Mouse (Mus musculus) embryonic facial prominence, embryonic 10.5 days (tissue): ENCODE measurements around the gene 5430419D17Rik. TPM values are rescaled to one million over a fixed set of nuclear protein-coding genes. Genes with fewer than 3 reads are reported as not detected.
A peak's percentile ranks its signal among the peaks of the same experiment; 100 is the strongest.

Experiments used
- DNase-seq: peaks from one replicate; pipeline ENCODE4 v3.0.0-alpha.2; 2017; ENCODE audit warnings: low spot score
- H3K27ac ChIP-seq: fragments of 300-500 bp; sonication (generic); replicated peaks from 2 replicates; pipeline ENCODE4 v1.5.1; 2016; ENCODE audit warnings: mild to moderate bottlenecking
- H3K27me3 ChIP-seq: fragments of 300-500 bp; sonication (generic); replicated peaks from 2 replicates; pipeline ENCODE4 v1.6.1; 2016; ENCODE audit warnings: low read depth, mild to moderate bottlenecking; ENCODE audit not compliant: poor library complexity, severe bottlenecking
- H3K36me3 ChIP-seq: fragments of 300-500 bp; sonication (generic); replicated peaks from 2 replicates; pipeline ENCODE4 v1.6.1; 2016; ENCODE audit warnings: mild to moderate bottlenecking, moderate library complexity
- H3K4me1 ChIP-seq: fragments of 300-500 bp; sonication (generic); 2 replicates; pipeline ENCODE4 v1.6.1; 2016
- H3K4me3 ChIP-seq: fragments of 300-500 bp; sonication (generic); 2 replicates; pipeline ENCODE4 v1.5.1; 2016; ENCODE audit warnings: mild to moderate bottlenecking, moderate library complexity
- H3K9me3 ChIP-seq: fragments of 300-500 bp; sonication (generic); 2 replicates; pipeline ENCODE4 v1.6.1; 2016; ENCODE audit warnings: mild to moderate bottlenecking
- WGBS: fragments of 180-500 bp; shearing (Covaris S2); methylation state at CpG from one replicate; pipeline ENCODE4 v1.1.7; 2016; 5-methylcytosine and 5-hydroxymethylcytosine counted together
- polyA plus RNA-seq: library from polyadenylated mRNA; unstranded; fragments of >200 nt; fragmentation: Nextera tagmentation; extraction: Ambion mirVana; gene quantifications from 2 replicates; pipeline ENCODE4 v1.2.1, GENCODE M21; 2016

The 5430419D17Rik gene
- not detected in 2 replicates for polyA plus RNA-seq

DNA sequence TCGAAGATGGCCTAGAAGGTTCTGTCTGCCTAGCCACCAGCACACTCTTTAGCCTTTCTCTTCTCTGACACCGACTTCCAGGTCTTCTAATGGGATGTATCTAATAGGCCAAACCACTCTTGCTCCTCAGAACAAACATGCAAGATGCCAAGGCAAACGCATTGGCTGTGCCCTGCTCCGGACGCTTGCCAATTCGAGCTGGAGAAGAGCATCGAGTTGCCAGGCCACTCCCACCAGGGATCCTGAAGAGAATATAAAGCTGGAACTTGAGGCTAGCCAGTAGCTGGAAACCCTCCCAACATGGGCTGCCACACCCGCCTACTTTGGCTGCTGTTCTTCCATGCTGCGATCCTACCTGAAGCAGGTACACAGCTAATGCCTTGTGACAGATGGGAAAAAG, at the start of gene 5430419D17Rik:
5430419D17Rik (plus strand) TSS at position 282 of the 400 bp plus-strand sequence.
- no peak within 1 kb of the TSS for H3K4me3 ChIP-seq
- 86% methylated on average over 9 of the region's 9 CpGs for WGBS
- H3K9me3 ChIP-seq, result no peaks in the 10 kb centered on the region
- no peaks in the 10 kb centered on the region for H3K36me3 ChIP-seq
- no peaks in the 10 kb centered on the region for H3K4me1 ChIP-seq
- no peaks in the 10 kb centered on the region for H3K27me3 ChIP-seq
- H3K27ac ChIP-seq, result no peak within 1 kb of the TSS
- no peak for DNase-seq

DNA sequence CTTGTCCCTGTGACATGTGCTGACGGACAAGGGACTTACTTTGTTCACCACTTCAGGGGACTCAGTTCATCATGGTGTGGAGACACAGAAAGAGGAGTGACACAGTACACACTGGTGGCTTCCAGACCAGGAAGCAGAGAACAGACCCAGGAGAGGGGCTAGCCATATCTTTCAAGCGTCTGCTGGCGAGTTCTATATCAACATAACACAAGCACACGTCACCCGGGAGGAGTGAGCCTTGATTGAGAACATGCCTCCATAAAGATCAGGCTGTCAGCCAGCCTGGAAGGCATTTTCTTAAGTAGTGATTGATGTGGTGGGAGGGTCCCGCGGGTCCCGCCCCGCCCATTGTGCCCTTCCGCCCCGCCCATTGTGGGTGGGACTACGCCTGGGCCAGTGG, 44.2 kb upstream of the 5430419D17Rik start:
- no peak overlapping the region for H3K27ac ChIP-seq
- no peaks in the 10 kb centered on the region for H3K4me1 ChIP-seq
- H3K27me3 ChIP-seq, result no peaks in the 10 kb centered on the region
- H3K9me3 ChIP-seq, result no peaks in the 10 kb centered on the region
- DNase-seq, result peak; percentile 24
- 72% methylated on average over 12 of the region's 12 CpGs for WGBS
- no peaks in the 10 kb centered on the region for H3K36me3 ChIP-seq
- no peak overlapping the region for H3K4me3 ChIP-seq

DNA sequence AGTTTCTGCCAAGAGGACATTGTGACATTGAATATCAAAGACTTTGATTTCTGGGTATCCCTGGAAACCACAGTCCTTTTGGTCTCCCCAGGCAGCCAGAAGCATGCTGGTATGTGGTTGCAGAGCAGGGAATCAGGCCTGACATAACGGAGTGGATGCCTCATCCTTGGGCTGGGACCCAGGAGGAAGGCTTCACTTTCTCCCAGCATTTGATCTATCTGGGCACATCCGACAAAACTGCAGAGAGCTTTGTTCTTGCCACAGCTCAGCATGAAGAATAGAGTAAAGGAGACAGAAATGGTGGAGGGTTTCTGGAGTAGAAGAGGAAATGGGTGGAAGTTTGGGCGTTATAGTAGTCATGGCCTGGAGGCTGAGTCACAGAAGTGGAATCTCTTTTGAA, 41.0 kb upstream of the 5430419D17Rik start:
- no peak overlapping the region for H3K27ac ChIP-seq
- WGBS, result 77% methylated on average over 3 of the region's 3 CpGs
- no peaks in the 10 kb centered on the region for H3K36me3 ChIP-seq
- H3K27me3 ChIP-seq, result no peaks in the 10 kb centered on the region
- no peak overlapping the region for H3K4me3 ChIP-seq
- H3K4me1 ChIP-seq, result no peaks in the 10 kb centered on the region
- H3K9me3 ChIP-seq, result no peaks in the 10 kb centered on the region
- DNase-seq, result no peak

DNA sequence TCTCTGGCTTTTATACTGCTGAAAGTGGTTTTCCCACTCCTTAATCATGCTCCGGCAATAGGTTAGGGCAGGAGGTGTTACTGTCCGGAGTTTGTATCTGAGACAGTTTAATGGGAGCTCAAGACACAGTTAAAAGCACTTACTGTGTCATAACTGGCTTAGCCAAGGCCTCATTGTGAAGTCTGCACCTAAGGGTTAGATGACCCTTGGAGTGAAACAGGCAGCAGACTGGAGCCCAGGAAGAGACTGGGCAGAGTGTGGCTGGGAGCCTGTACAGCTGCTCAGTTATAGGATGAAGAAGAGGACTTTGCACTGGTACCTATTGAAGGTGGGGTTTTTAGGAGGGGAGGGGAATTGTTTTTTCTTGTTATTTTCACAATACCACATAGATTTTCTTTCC, 28.0 kb upstream of the 5430419D17Rik start, which contains the start of gene 4933402N03Rik:
4933402N03Rik (minus strand) TSS at position 101 of the 400 bp plus-strand sequence.
- Histone ChIP-seq H3K4me3 (no peak within 1 kb of the TSS), H3K27ac (no peak within 1 kb of the TSS), H3K36me3 (no peaks in the 10 kb centered on the region), H3K9me3 (no peaks in the 10 kb centered on the region), H3K27me3 (no peaks in the 10 kb centered on the region), H3K4me1 (no peaks in the 10 kb centered on the region)
- WGBS, result 87% methylated on average over 2 of the region's 2 CpGs
- DNase-seq, result no peak

DNA sequence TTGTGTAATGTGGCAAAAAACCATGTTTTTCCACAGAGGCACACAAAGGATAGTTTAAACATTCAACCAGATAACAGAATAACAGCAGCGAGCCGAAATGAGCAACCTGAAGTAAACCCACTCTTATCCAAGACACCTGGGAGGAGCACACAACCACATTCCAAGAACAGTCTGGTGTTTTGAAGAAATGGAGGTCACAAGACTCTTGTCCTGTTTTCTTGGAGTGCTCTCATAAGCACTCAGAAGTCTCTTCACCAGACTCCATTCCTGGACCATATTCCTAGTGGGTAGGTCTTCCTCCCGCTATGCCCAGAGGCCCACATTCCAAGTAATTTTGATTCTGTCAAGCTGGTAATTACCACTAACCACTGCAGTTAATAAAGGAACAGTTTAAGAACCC, 24.0 kb upstream of the 5430419D17Rik start:
- Histone ChIP-seq H3K4me1 (no peaks in the 10 kb centered on the region), H3K27ac (no peak overlapping the region), H3K27me3 (no peaks in the 10 kb centered on the region), H3K9me3 (no peaks in the 10 kb centered on the region), H3K4me3 (no peak overlapping the region), H3K36me3 (no peaks in the 10 kb centered on the region)
- WGBS, result 86% methylated on average over 3 of the region's 3 CpGs
- DNase-seq, result no peak

DNA sequence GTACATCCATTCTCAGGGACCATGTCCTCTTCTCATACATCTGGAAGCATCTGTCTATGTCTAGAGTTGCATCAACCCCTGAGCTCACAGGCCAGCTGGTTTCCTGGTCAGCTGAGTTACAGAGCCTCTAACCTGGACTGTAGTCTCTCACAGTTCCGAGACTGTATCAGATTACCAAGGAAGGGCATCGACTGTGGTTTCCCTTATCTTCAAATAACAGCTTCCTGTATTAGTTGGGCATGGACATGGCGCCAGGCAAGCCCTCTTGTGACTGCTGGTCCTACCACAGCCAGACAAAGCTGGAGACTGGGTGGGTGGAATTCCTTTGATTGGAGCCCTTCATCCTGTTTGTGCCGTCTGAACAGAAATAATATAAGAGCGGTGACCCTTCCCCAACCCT, 21.2 kb upstream of the 5430419D17Rik start:
- no peak for DNase-seq
- no peaks in the 10 kb centered on the region for H3K4me1 ChIP-seq
- no peak overlapping the region for H3K4me3 ChIP-seq
- no peaks in the 10 kb centered on the region for H3K9me3 ChIP-seq
- H3K36me3 ChIP-seq, result no peaks in the 10 kb centered on the region
- H3K27ac ChIP-seq, result no peak overlapping the region
- no peaks in the 10 kb centered on the region for H3K27me3 ChIP-seq
- 82% methylated on average over 5 of the region's 5 CpGs for WGBS

DNA sequence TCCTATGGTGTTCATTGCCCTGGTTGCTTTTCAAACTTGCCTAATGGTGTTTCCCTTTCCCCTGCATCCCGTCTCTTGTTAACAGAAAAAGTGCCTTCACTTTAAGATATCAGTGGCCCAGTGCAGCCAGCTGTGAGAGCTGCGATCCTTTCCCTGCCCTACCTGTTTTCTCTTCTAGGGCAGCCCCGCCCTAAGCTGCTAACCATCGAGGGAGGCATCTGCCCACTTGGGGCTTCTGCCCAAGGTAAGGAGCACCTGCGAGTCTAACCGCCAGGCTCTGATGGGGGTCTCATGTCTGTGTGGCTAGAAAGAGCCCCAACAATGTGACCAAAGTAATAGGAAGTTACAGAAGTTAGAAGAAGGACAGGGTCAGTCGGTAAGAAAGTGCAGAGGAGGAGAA, 12.0 kb upstream of the 5430419D17Rik start:
- no peaks in the 10 kb centered on the region for H3K36me3 ChIP-seq
- no peak overlapping the region for H3K27ac ChIP-seq
- no peaks in the 10 kb centered on the region for H3K9me3 ChIP-seq
- H3K4me3 ChIP-seq, result no peak overlapping the region
- WGBS, result 70% methylated on average over 7 of the region's 7 CpGs
- H3K27me3 ChIP-seq, result no peaks in the 10 kb centered on the region
- DNase-seq, result no peak
- H3K4me1 ChIP-seq, result no peaks in the 10 kb centered on the region

DNA sequence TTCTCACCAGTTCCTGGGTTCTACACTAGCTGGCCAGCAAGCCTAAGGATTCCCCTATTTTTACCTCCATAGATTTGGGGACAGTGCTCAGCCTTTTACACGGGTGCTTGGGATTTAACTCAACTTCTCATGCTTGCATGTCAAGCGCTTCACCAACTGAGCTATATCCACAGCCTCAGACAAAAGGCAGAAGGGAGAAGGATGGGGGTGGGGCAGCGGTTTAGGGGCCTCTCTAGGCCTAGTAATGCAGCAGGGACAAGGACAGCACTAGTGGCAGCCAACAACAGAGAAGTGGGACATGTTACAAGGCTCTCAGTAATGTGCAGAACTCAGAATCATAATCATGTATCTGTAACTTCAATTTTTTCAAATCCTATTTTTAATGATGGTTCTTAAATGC, 6.4 kb upstream of the 5430419D17Rik start:
- no peaks in the 10 kb centered on the region for H3K9me3 ChIP-seq
- no peak for DNase-seq
- H3K4me1 ChIP-seq, result no peaks in the 10 kb centered on the region
- no peaks in the 10 kb centered on the region for H3K36me3 ChIP-seq
- H3K27ac ChIP-seq, result no peak overlapping the region
- H3K4me3 ChIP-seq, result no peak overlapping the region
- no peaks in the 10 kb centered on the region for H3K27me3 ChIP-seq
- WGBS, result 82% methylated on average over 3 of the region's 3 CpGs

DNA sequence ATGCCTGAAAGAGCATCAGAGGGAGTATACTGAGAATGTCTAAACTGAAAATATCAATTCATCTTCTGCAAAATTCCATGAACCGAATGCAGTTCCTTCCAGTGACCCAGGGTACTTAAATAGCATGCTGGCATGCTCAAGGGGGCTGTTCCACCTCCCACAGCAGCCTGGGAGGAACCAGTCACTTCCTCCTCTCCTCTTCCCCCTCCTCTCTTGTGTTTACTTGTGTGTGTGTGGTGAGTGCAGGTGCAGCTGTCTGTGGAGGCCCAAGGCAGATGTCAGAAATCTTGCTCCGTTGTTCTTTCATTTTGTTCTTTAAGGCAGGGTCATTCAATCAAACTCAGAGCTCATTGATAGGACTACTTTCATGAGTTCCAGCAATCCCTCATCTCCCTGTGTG, 5.1 kb upstream of the 5430419D17Rik start:
- Histone ChIP-seq H3K36me3 (no peaks in the 10 kb centered on the region), H3K27ac (no peak overlapping the region), H3K9me3 (no peaks in the 10 kb centered on the region), H3K4me3 (no peak overlapping the region), H3K27me3 (no peaks in the 10 kb centered on the region), H3K4me1 (no peaks in the 10 kb centered on the region)
- WGBS, result 72% methylated on average over 2 of the region's 2 CpGs
- no peak for DNase-seq

DNA sequence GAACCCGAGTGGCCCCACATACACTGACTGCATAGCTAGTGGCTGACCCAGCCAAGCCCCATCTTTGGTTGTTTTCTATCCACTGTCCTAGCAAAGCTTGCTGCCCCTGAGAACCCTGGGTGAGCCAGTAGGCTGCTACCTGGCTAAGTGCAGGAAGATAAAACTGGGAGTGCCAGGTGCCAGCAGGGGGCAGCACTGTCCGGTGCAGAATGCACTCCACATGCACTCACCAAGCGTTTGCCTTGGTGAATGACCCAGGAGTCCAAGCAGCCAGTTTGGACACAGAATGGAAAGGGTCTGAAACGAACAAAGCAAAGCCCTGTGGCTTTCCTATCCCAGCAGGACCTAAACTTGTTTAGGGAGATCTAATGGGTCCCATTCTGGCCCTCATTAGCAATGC, 8.5 kb downstream of the 5430419D17Rik start:
- no peaks in the 10 kb centered on the region for H3K4me1 ChIP-seq
- peak; percentile 52 for DNase-seq
- H3K9me3 ChIP-seq, result no peaks in the 10 kb centered on the region
- no peak overlapping the region for H3K4me3 ChIP-seq
- H3K27ac ChIP-seq, result no peak overlapping the region
- H3K27me3 ChIP-seq, result no peaks in the 10 kb centered on the region
- WGBS, result 38% methylated on average over 4 of the region's 4 CpGs
- no peaks in the 10 kb centered on the region for H3K36me3 ChIP-seq

DNA sequence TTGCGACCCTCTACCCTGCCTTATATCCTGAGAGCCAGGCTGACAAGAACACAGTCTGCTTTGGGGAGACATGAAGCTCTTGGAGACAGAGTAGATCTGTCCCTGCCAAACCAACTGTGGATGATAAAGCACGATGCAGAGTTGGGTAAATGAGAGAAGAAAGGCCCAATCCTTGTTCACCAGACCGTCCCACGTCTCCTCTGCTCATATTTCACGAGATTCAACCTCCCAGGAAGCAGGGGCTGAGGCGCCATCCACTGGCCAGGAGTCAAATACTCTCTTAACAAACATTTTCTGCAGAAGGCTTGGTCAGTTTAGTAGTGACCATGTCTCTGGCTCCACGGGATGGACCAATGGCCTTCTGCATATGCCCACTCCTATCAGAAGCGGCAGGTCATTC, 10.1 kb downstream of the 5430419D17Rik start:
- Histone ChIP-seq H3K27me3 (no peaks in the 10 kb centered on the region), H3K9me3 (no peaks in the 10 kb centered on the region), H3K27ac (no peak overlapping the region), H3K36me3 (no peaks in the 10 kb centered on the region), H3K4me3 (no peak overlapping the region), H3K4me1 (no peaks in the 10 kb centered on the region)
- 71% methylated on average over 8 of the region's 8 CpGs for WGBS
- no peak for DNase-seq

DNA sequence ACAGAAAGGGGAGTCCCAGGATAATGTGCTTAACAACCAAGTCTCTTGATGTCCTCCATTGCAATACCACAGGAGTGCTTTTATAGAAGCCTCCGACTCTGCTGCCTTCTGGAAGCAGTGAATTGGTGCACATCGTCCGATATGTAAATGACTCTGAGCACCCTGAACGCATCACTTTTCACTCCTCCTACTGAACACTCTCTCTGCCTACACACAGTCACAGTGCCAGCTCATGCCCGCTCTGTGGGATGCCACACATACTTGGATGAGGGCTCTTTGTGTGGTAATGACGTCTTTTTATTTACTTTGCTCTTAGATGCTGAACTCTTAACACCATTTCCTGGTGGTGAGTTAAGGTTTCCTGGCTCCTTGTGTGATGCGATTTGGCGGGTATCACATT, 12.8 kb downstream of the 5430419D17Rik start:
- H3K27me3 ChIP-seq, result no peaks in the 10 kb centered on the region
- no peaks in the 10 kb centered on the region for H3K4me1 ChIP-seq
- H3K9me3 ChIP-seq, result no peaks in the 10 kb centered on the region
- H3K27ac ChIP-seq, result no peak overlapping the region
- H3K4me3 ChIP-seq, result no peak overlapping the region
- DNase-seq, result no peak
- WGBS, result 75% methylated on average over 8 of the region's 8 CpGs
- no peaks in the 10 kb centered on the region for H3K36me3 ChIP-seq

DNA sequence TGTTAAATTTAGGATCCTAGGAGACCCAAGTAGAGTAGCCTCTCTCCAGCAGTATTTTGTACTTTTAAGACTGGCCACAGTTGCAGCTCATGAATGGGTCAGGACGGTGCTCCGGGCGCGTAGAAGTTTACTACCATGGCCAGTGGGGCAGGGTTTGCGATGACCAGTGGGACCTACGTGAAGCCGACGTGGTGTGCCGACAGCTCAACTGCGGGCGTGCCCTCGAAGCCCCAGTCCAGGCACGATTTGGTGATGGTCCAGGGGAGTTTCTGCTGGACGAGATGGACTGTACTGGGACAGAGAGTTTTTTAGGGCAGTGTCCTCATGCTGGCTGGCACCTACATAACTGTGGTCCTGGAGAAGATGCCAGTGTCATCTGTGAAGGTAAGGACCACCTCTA, 13.8 kb downstream of the 5430419D17Rik start:
- 95% methylated on average over 14 of the region's 14 CpGs for WGBS
- no peaks in the 10 kb centered on the region for H3K27me3 ChIP-seq
- H3K4me3 ChIP-seq, result no peak overlapping the region
- no peak overlapping the region for H3K27ac ChIP-seq
- DNase-seq, result no peak
- no peaks in the 10 kb centered on the region for H3K36me3 ChIP-seq
- no peaks in the 10 kb centered on the region for H3K4me1 ChIP-seq
- H3K9me3 ChIP-seq, result no peaks in the 10 kb centered on the region

DNA sequence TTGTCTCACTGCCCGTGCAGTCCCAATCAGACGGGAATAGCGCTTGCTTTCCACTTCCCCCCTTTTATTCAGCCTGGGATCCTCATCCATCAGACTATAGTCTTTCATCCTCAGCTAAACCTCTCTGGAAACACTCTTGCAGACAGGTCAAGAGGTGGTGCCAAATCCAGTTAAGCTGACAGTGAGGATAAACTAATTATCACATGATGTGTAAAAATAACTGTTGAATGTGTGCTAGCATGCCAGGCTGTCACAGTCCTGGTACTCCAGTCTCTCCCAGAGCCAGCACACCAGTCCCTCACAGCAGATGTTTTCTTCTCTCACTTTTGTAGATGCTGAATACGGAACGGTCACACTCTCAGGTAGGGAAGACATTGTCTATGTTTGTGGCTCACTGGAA, 48.9 kb downstream of the 5430419D17Rik start:
- H3K4me1 ChIP-seq, result no peaks in the 10 kb centered on the region
- no peaks in the 10 kb centered on the region for H3K36me3 ChIP-seq
- no peaks in the 10 kb centered on the region for H3K27me3 ChIP-seq
- no peak for DNase-seq
- 83% methylated on average over 5 of the region's 5 CpGs for WGBS
- no peaks in the 10 kb centered on the region for H3K9me3 ChIP-seq
- no peak overlapping the region for H3K4me3 ChIP-seq
- H3K27ac ChIP-seq, result no peak overlapping the region
